Comparison of ENCODE assay signal across 20 mouse cellular contexts in the genomic region with DNA sequence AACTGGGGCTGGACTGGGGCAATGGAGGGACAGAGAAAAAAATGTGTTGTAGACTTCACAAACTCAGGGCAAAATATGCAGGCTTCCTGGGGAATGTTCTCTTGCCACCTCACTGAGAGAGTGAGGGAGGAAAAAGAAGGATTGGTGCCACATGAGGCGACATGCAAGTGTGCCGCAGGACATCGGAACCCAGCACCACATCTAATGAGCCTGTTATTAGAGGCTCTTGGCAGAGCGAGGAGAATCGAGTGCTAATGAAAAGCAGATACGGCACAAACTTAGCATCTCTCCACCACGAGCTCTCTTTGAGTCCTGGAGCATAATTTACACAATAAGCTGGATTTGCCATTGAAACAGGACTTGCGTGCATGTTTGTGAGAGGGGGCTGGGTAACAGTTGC.
DNase-seq lines count a peak whose midpoint lies in the region; ATAC-seq lines count a peak whose summit lies in the region.
"Had no signal": no experiment of that assay in that cellular context is flagged by ENCODE, and none has a peak within 500 bp of the region (broad histone marks: within the 10 kb centered on the region; RNA-seq: fewer than 3 reads in every experiment).

No protein-coding gene starts in this region.

- ATAC-seq in midbrain, embryonic 13.5 days: no peak
- no peak for ATAC-seq in midbrain, embryonic 11.5 days (ENCODE audit: low FRiP score)
- no peak for ATAC-seq in embryonic facial prominence, embryonic 14.5 days (ENCODE audit: low read depth)
- peak; percentile 63; the same call in 1 of the 2 replicates for ATAC-seq in forebrain, embryonic 16.5 days
- ATAC-seq in midbrain, embryonic 15.5 days (replicated peaks): peak; percentile 54; the same call in 1 of the 2 replicates
- no peak for ATAC-seq in monocyte, adult 5-6 weeks (replicated peaks; ENCODE audit: insufficient number of reproducible peaks, low FRiP score, low TSS enrichment, poor library complexity, severe bottlenecking)
- ATAC-seq: intestine, postnatal 0 days had no signal

- no peaks in the 10 kb centered on the region for H3K27me3 ChIP-seq in midbrain, embryonic 13.5 days
- no peaks in the 10 kb centered on the region for H3K27me3 ChIP-seq in midbrain, embryonic 11.5 days (ENCODE audit: control insufficient read depth, insufficient read depth, low read length)
- H3K27me3 ChIP-seq in embryonic facial prominence, embryonic 14.5 days (replicated peaks; ENCODE audit: control insufficient read depth, insufficient read depth, low read length): no peaks in the 10 kb centered on the region
- H3K27me3 ChIP-seq in forebrain, embryonic 16.5 days (replicated peaks; ENCODE audit: control insufficient read depth, insufficient read depth, low read length): no peaks in the 10 kb centered on the region
- H3K27me3 ChIP-seq in midbrain, embryonic 15.5 days (replicated peaks): no peaks in the 10 kb centered on the region
- H3K27me3 ChIP-seq: hindbrain, embryonic 13.5 days; neural tube, embryonic 13.5 days had no signal

- H3K27ac ChIP-seq in midbrain, embryonic 13.5 days: peak overlapping the region; percentile 39; the same call in 1 of the 2 replicates
- no peak overlapping the region for H3K27ac ChIP-seq in midbrain, embryonic 11.5 days (ENCODE audit: low read depth, low read length)
- peak overlapping the region; percentile 62 for H3K27ac ChIP-seq in embryonic facial prominence, embryonic 14.5 days (replicated peaks; ENCODE audit: low read depth, low read length)
- H3K27ac ChIP-seq in forebrain, embryonic 16.5 days (ENCODE audit: low read length): no peak overlapping the region
- no peak overlapping the region for H3K27ac ChIP-seq in midbrain, embryonic 15.5 days
- H3K27ac ChIP-seq: heart, embryonic 10.5 days; hindbrain, embryonic 13.5 days; neural tube, embryonic 13.5 days had no signal

- H3K4me3 ChIP-seq in midbrain, embryonic 13.5 days (replicated peaks): no peak overlapping the region
- no peak overlapping the region for H3K4me3 ChIP-seq in midbrain, embryonic 11.5 days (ENCODE audit: low read depth, low read length)
- no peak overlapping the region for H3K4me3 ChIP-seq in embryonic facial prominence, embryonic 14.5 days (ENCODE audit: low read depth, low read length)
- H3K4me3 ChIP-seq in forebrain, embryonic 16.5 days (replicated peaks; ENCODE audit: low read length): no peak overlapping the region
- H3K4me3 ChIP-seq in midbrain, embryonic 15.5 days: no peak overlapping the region
- H3K4me3 ChIP-seq: heart, embryonic 10.5 days; hindbrain, embryonic 13.5 days; neural tube, embryonic 13.5 days had no signal

- H3K9ac ChIP-seq in midbrain, embryonic 13.5 days (replicated peaks): no peak overlapping the region
- H3K9ac ChIP-seq in midbrain, embryonic 11.5 days (ENCODE audit: low read length): no peak overlapping the region
- no peak overlapping the region for H3K9ac ChIP-seq in embryonic facial prominence, embryonic 14.5 days (ENCODE audit: low read depth, low read length)
- H3K9ac ChIP-seq in forebrain, embryonic 16.5 days (replicated peaks; ENCODE audit: low read depth, low read length): no peak overlapping the region
- H3K9ac ChIP-seq in midbrain, embryonic 15.5 days: no peak overlapping the region
- H3K9ac ChIP-seq: hindbrain, embryonic 13.5 days; neural tube, embryonic 13.5 days had no signal

- H3K9me3 ChIP-seq in midbrain, embryonic 13.5 days: no peaks in the 10 kb centered on the region
- H3K9me3 ChIP-seq in midbrain, embryonic 11.5 days (ENCODE audit: control insufficient read depth, low read length): no peaks in the 10 kb centered on the region
- no peaks in the 10 kb centered on the region for H3K9me3 ChIP-seq in embryonic facial prominence, embryonic 14.5 days (ENCODE audit: control insufficient read depth, low read length)
- no peaks in the 10 kb centered on the region for H3K9me3 ChIP-seq in forebrain, embryonic 16.5 days (ENCODE audit: control insufficient read depth, low read length)
- H3K9me3 ChIP-seq in midbrain, embryonic 15.5 days: no peaks in the 10 kb centered on the region
- H3K9me3 ChIP-seq: heart, embryonic 10.5 days; hindbrain, embryonic 13.5 days; neural tube, embryonic 13.5 days had no signal

- peaks cover 25% of the 10 kb centered on the region for H3K4me1 ChIP-seq in midbrain, embryonic 13.5 days (replicated peaks)
- peaks cover 4% of the 10 kb centered on the region; the same call in 1 of the 2 replicates for H3K4me1 ChIP-seq in midbrain, embryonic 11.5 days (ENCODE audit: control insufficient read depth, insufficient read depth, low read length)
- H3K4me1 ChIP-seq in embryonic facial prominence, embryonic 14.5 days (ENCODE audit: control insufficient read depth, insufficient read depth, low read length): peaks cover 14% of the 10 kb centered on the region
- peaks cover 3% of the 10 kb centered on the region; the same call in 1 of the 2 replicates for H3K4me1 ChIP-seq in forebrain, embryonic 16.5 days (replicated peaks; ENCODE audit: control insufficient read depth, insufficient read depth, low read length)
- peaks cover 7% of the 10 kb centered on the region; the same call in 1 of the 2 replicates for H3K4me1 ChIP-seq in midbrain, embryonic 15.5 days

- H3K36me3 ChIP-seq in midbrain, embryonic 13.5 days: no peaks in the 10 kb centered on the region
- H3K36me3 ChIP-seq in midbrain, embryonic 11.5 days (ENCODE audit: control insufficient read depth, insufficient read depth, low read length): no peaks in the 10 kb centered on the region
- no peaks in the 10 kb centered on the region for H3K36me3 ChIP-seq in embryonic facial prominence, embryonic 14.5 days (ENCODE audit: control insufficient read depth, insufficient read depth, low read length)
- H3K36me3 ChIP-seq in forebrain, embryonic 16.5 days (ENCODE audit: control insufficient read depth, insufficient read depth): no peaks in the 10 kb centered on the region
- no peaks in the 10 kb centered on the region for H3K36me3 ChIP-seq in midbrain, embryonic 15.5 days (replicated peaks)
- H3K36me3 ChIP-seq: heart, embryonic 10.5 days; hindbrain, embryonic 13.5 days; neural tube, embryonic 13.5 days had no signal

- no peak for DNase-seq in midbrain, embryonic 11.5 days (ENCODE audit: low spot score, missing footprints)
- peak; percentile 82 for DNase-seq in embryonic facial prominence, embryonic 14.5 days (ENCODE audit: low spot score)
- DNase-seq in gastrocnemius, postnatal 25 days: no peak
- no peak for DNase-seq in kidney, postnatal 4 days
- DNase-seq: adrenal gland, adult 8-10 months; cerebellum, adult 2 months; heart, postnatal 10 days; kidney, postnatal 14 days; lung, adult 18-20 months; lung, postnatal 4 days; right cerebral cortex, postnatal 14 days; thymus, postnatal 25 days had no signal

- 63% methylated on average over 8 of the region's 8 CpGs for WGBS in midbrain, embryonic 13.5 days
- 84% methylated on average over 8 of the region's 8 CpGs for WGBS in midbrain, embryonic 11.5 days
- whole genome bisulfite sequencing in embryonic facial prominence, embryonic 14.5 days: 33% methylated on average over 8 of the region's 8 CpGs
- WGBS in forebrain, embryonic 16.5 days: 20% methylated on average over 8 of the region's 8 CpGs
- 49% methylated on average over 8 of the region's 8 CpGs for WGBS in midbrain, embryonic 15.5 days

- no peak overlapping the region for H3K4me2 ChIP-seq in midbrain, embryonic 13.5 days (replicated peaks)
- no peak overlapping the region for H3K4me2 ChIP-seq in midbrain, embryonic 11.5 days
- H3K4me2 ChIP-seq in embryonic facial prominence, embryonic 14.5 days (ENCODE audit: low read depth, low read length): no peak overlapping the region
- no peak overlapping the region for H3K4me2 ChIP-seq in forebrain, embryonic 16.5 days (ENCODE audit: low read length)
- H3K4me2 ChIP-seq in midbrain, embryonic 15.5 days: no peak overlapping the region
- H3K4me2 ChIP-seq: hindbrain, embryonic 13.5 days; neural tube, embryonic 13.5 days had no signal

Comparison
In these comparisons a context has a peak if more than half of its experiments do, and no peak if none do; other contexts are left out.
1. ATAC-seq: peak in forebrain, embryonic 16.5 days (single experiment) and midbrain, embryonic 15.5 days (single experiment); none in midbrain, embryonic 13.5 days (single experiment), midbrain, embryonic 11.5 days (single experiment), embryonic facial prominence, embryonic 14.5 days (single experiment) and monocyte, adult 5-6 weeks (single experiment).
2. H3K27ac ChIP-seq: peak in midbrain, embryonic 13.5 days (single experiment) and embryonic facial prominence, embryonic 14.5 days (single experiment); none in midbrain, embryonic 11.5 days (single experiment), forebrain, embryonic 16.5 days (single experiment) and midbrain, embryonic 15.5 days (single experiment).